ENCODE assay signal across 17 mouse cellular contexts in the genomic region with DNA sequence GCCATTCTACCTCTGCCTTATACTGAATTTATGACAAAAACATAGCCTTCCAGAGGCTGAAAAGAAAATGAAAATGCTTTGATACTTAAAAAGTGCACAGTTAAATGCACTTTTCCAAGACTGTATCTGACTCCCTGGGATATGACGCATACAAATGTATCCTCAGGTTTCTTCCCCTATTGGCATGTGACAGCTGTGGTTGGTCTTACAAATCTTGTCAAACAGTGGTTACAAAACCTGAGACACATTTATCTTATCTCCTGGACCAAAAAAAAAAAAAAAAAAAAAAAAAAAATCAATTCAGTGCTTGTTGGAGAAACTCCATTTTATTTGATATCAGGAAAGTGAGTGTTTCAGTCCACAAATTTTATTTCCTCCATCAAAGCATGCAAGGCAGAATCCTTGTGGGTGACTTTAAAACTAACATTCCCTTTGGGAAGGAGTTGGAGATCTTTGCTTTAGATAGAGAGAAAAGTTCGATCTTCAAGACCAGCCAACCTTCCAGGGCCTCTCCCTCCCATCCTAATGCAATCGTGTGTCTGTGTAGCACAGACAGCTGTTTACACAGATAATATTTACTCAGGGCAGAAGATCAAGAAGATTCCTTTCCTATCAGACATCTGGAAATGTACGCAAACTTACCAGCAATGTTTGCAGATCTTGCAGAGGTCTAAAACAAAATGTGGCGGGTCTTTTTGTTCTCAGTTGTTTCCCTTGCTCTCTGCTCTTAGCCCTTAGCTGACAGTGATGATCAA.
"Had no signal": no experiment of that assay in that cellular context is flagged by ENCODE, and none has a peak within 500 bp of the region (broad histone marks: within the 10 kb centered on the region; RNA-seq: fewer than 3 reads in every experiment).

No protein-coding gene starts in this region.

- H3K27me3 ChIP-seq: midbrain, embryonic 12.5 days; midbrain, embryonic 15.5 days; neural tube, embryonic 13.5 days had no signal

- H3K4me2 ChIP-seq: midbrain, embryonic 12.5 days; midbrain, embryonic 15.5 days; neural tube, embryonic 13.5 days had no signal

- H3K4me1 ChIP-seq: midbrain, embryonic 12.5 days; midbrain, embryonic 15.5 days; neural tube, embryonic 13.5 days had no signal

- H3K9ac ChIP-seq: midbrain, embryonic 12.5 days; midbrain, embryonic 15.5 days; neural tube, embryonic 13.5 days had no signal

- ATAC-seq: intestine, embryonic 16.5 days; midbrain, embryonic 15.5 days had no signal

- DNase-seq: kidney, adult 18-20 months; kidney, adult 9 months; kidney, postnatal 25 days; layer of hippocampus, adult 9-11 months; lung, adult 18-20 months; lung, postnatal 14 days; retina, postnatal 1 day; right cerebral cortex, postnatal 25 days; thymus, adult 18-20 months; thymus, postnatal 36 days had no signal

- H3K36me3 ChIP-seq: midbrain, embryonic 12.5 days; midbrain, embryonic 15.5 days; neural tube, embryonic 13.5 days had no signal

- H3K9me3 ChIP-seq: midbrain, embryonic 12.5 days; midbrain, embryonic 15.5 days; neural tube, embryonic 13.5 days had no signal

- H3K27ac ChIP-seq: layer of hippocampus, adult 2 months; left cerebral cortex, adult 2 months; macrophage; midbrain, embryonic 12.5 days; midbrain, embryonic 15.5 days; neural tube, embryonic 13.5 days had no signal

- H3K4me3 ChIP-seq: layer of hippocampus, adult 2 months; left cerebral cortex, adult 2 months; midbrain, embryonic 12.5 days; midbrain, embryonic 15.5 days; neural tube, embryonic 13.5 days had no signal
